Mouse (Mus musculus): ENCODE results near the gene 1700122O11Rik.

DNA sequence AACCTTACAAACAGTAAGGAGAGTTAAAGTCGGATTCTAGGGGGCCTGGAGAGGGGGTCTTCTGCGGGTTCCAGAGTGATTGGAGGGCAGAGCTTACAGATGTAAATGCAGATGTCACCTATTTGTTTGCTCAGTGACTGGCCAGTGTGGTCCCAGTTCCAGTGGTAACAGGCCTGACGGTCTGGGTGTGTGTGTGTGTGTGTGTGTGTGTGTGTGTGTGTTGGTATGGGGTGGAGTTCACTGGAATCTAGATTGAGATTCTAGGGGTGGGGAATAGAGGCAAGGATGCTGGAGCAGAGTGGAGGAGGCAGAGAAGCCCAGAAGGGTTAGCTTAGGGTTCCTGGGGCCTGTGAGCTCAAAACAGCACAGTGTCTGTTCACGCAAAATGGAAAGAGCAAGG is 32.3 kb downstream of the 1700122O11Rik start:
- no peak for TF ChIP-seq CTCF (IDR thresholded peaks at IDR 0.05; ENCODE audit: low read depth)
- no peak for TF ChIP-seq EP300 (IDR thresholded peaks at IDR 0.05; ENCODE audit: low read depth)

All from heart, postnatal 0 days (tissue).